Mouse (Mus musculus) C2C12 (cell line): ENCODE results near the gene Dennd6b.

Source experiments
- CTCF ChIP-seq: IDR thresholded peaks from one replicate; pipeline ENCODE4 v1.5.1; 2011; ENCODE audit not compliant: control insufficient read depth, insufficient read depth, insufficient read length
- MAX ChIP-seq: IDR thresholded peaks from one replicate; pipeline ENCODE4 v1.6.1; 2011; ENCODE audit warnings: mild to moderate bottlenecking, control low read depth
- MYOD1 ChIP-seq: IDR thresholded peaks from one replicate; pipeline ENCODE4 v1.6.1; 2011; ENCODE audit warnings: low read depth; ENCODE audit not compliant: control insufficient read depth, insufficient read length
- MYOG ChIP-seq: IDR thresholded peaks from one replicate; pipeline ENCODE4 v1.6.1; 2011; ENCODE audit not compliant: control insufficient read depth, insufficient read length; ENCODE audit errors: extremely low read depth
- USF1 ChIP-seq: IDR thresholded peaks from one replicate; pipeline ENCODE4 v1.6.1; 2011; ENCODE audit warnings: low read depth, mild to moderate bottlenecking, control low read depth, moderate library complexity

DNA sequence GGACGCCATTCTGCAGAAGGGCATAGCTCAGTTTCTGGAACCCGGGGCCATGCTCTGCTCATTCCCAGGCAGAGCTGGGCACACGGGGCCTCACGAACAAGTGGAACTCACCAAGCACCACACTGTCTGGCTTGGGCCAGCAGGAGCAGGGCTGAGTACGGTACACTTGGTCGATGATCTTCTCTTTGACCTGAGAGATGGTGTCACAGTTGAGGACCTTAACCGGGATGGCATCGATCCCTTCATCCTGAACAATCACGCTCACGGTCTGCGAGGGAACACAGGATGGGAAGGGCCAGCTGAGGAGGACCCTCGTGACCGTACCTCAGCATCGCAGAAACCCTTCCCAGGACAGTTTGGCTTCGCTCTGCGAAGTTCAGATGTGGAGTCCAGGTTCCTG lies 37.8 kb downstream of the Dennd6b start:
- no peak for TF ChIP-seq CTCF
- no peak for TF ChIP-seq MYOG
- no peak for TF ChIP-seq USF1
- no peak for TF ChIP-seq MAX
- no peak for TF ChIP-seq MYOD1
